Mouse (Mus musculus) heart, embryonic 11.5 days (tissue): Measurements from ENCODE around the gene Slc4a10. TPM values are rescaled to one million over a fixed set of nuclear protein-coding genes. Genes with fewer than 3 reads are reported as not detected.

Experiments
- ATAC-seq: fragments of 200-750 bp; cut with Nextera tagmentation; replicated peaks from 2 replicates; pipeline ENCODE4 v1.8.0; 2017; ENCODE audit warnings: moderate library complexity; ENCODE audit not compliant: insufficient number of reproducible peaks, low FRiP score, low TSS enrichment
- H3K27ac ChIP-seq: fragments of 300-500 bp; sonication (generic); 2 replicates; pipeline ENCODE4 v1.5.1; 2014; ENCODE audit warnings: mild to moderate bottlenecking, low read depth, low read length
- H3K27me3 ChIP-seq: fragments of 300-500 bp; sonication (generic); 2 replicates; pipeline ENCODE4 v1.6.1; 2014; ENCODE audit warnings: mild to moderate bottlenecking, low read length, mixed read lengths; ENCODE audit not compliant: control insufficient read depth, insufficient read depth
- H3K36me3 ChIP-seq: fragments of 300-500 bp; sonication (generic); 2 replicates; pipeline ENCODE4 v1.6.1; 2014; ENCODE audit warnings: mild to moderate bottlenecking, low read length, moderate library complexity, mixed read lengths; ENCODE audit not compliant: control insufficient read depth, insufficient read depth
- H3K4me1 ChIP-seq: fragments of 300-500 bp; sonication (generic); 2 replicates; pipeline ENCODE4 v1.6.1; 2014; ENCODE audit warnings: low read length; ENCODE audit not compliant: control insufficient read depth, insufficient read depth
- H3K4me2 ChIP-seq: fragments of 300-500 bp; sonication (generic); 2 replicates; pipeline ENCODE4 v1.6.1; 2014; ENCODE audit warnings: mild to moderate bottlenecking, moderate library complexity
- H3K4me3 ChIP-seq: fragments of 300-500 bp; sonication (generic); 2 replicates; pipeline ENCODE4 v1.5.1; 2014; ENCODE audit warnings: low read depth, low read length
- H3K9ac ChIP-seq: fragments of 300-500 bp; sonication (generic); 2 replicates; pipeline ENCODE4 v1.6.1; 2014; ENCODE audit warnings: mild to moderate bottlenecking, low read depth, low read length, moderate library complexity
- H3K9me3 ChIP-seq: fragments of 300-500 bp; sonication (generic); replicated peaks from 2 replicates; pipeline ENCODE4 v1.6.1; 2016; ENCODE audit warnings: low read length; ENCODE audit not compliant: control insufficient read depth
- WGBS: fragments of 180-500 bp; shearing (Covaris S2); extraction: QIAGEN DNeasy Blood & Tissue Kit; methylation state at CpG from one replicate; pipeline ENCODE4 v1.1.7; 2014; ENCODE audit not compliant: insufficient replicate concordance; 5-methylcytosine and 5-hydroxymethylcytosine counted together
- polyA plus RNA-seq: library from polyadenylated mRNA; unstranded; fragments of >200 nt; fragmentation: Nextera tagmentation; extraction: Ambion mirVana; gene quantifications from 2 replicates; pipeline ENCODE4 v1.2.1, GENCODE M21; 2014

Slc4a10 gene
- polyA plus RNA-seq, 1 experiment from 2014 or later, result 0.72 TPM

GRCm38 (mm10) chr2:62325388-62325787 lies 279.1 kb downstream of the Slc4a10 start:
- 77% methylated on average over 2 of the region's 2 CpGs for WGBS
- Histone ChIP-seq H3K36me3 (no peaks in the 10 kb centered on the region), H3K9me3 (no peaks in the 10 kb centered on the region), H3K4me3 (no peak overlapping the region), H3K4me1 (no peaks in the 10 kb centered on the region), H3K9ac (no peak overlapping the region), H3K27ac (no peak overlapping the region), H3K27me3 (no peaks in the 10 kb centered on the region), H3K4me2 (no peak overlapping the region)
- ATAC-seq, result no peak

- H3K36me3 ChIP-seq, result no peaks in the 10 kb centered on the region
- no peak overlapping the region for H3K9ac ChIP-seq
- no peak overlapping the region for H3K4me2 ChIP-seq
- H3K27ac ChIP-seq, result no peak overlapping the region
- ATAC-seq, result no peak
- no peaks in the 10 kb centered on the region for H3K27me3 ChIP-seq
- H3K4me3 ChIP-seq, result no peak overlapping the region
- no peaks in the 10 kb centered on the region for H3K4me1 ChIP-seq
- 70% methylated on average over 4 of the region's 4 CpGs for WGBS
- H3K9me3 ChIP-seq, result no peaks in the 10 kb centered on the region
Measured at GRCm38 (mm10) chr2:62331913-62332312, 285.7 kb downstream of the Slc4a10 start.

DNA sequence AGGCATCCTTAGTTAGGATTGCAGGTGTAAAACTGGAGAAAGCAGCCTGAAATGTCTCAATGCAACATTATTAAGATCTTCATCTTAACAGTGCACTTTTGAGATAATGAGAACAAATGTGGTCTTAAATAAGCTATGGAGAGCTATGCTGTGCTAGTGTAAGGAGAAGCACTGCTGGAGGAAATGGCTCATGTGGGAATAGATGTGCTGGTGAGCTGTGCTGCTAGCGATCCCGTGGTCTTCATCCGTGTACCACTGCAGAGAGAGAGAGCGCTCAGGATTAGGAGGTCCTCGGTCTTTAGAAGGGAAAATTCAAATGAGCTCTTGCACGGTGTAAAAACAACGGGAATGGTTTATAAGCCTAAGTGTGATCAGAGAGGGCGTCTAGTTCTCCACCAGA lies 286.2 kb downstream of the Slc4a10 start:
- Histone ChIP-seq H3K36me3 (no peaks in the 10 kb centered on the region), H3K9me3 (no peaks in the 10 kb centered on the region), H3K4me1 (no peaks in the 10 kb centered on the region), H3K4me3 (no peak overlapping the region), H3K9ac (no peak overlapping the region), H3K27ac (no peak overlapping the region), H3K27me3 (no peaks in the 10 kb centered on the region), H3K4me2 (no peak overlapping the region)
- no peak for ATAC-seq
- WGBS, result 74% methylated on average over 8 of the region's 8 CpGs

DNA sequence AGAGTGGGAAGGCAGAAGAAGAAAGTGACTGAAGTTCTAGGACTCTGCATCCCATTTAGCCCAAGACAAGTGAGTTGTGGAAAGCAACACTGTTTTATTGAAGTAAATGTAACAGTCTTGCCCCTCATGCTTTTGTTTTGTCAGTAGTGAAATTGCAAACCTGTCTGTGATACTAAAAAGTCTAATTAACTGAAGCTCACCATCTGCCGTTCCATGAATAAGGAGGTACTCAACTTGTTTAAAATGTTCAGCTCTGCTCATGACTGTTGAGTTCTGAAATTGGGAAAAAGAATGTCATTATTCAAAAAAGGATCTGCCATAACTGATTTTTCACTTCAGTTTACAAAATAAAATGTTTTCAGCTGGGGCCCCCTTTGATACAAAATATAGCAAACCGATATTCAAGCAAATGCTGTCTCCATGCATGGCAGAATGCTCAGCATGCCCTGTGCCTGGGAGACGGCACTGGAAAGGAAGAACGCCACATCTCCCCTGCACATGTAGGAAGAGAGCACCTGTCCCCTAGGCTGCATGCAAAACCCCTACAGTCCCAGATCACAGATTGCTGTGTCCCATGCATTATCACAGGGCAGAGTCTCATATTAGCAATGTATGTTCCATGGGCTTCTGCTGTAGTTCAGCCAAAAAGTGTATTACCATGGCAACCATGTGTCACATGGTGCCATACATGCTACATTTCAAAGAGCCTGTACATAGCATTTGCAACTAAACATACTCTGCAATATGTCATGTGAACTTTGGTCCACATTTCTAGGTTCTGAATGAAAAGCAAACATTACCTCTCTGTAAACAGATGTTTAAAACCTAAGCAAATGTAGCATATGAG lies 288.4 kb downstream of the Slc4a10 start:
- H3K4me3 ChIP-seq, result no peak overlapping the region
- no peaks in the 10 kb centered on the region for H3K27me3 ChIP-seq
- H3K9me3 ChIP-seq, result no peaks in the 10 kb centered on the region
- no peak overlapping the region for H3K4me2 ChIP-seq
- no peak for ATAC-seq
- WGBS, result 83% methylated on average over 4 of the region's 4 CpGs
- no peaks in the 10 kb centered on the region for H3K4me1 ChIP-seq
- no peaks in the 10 kb centered on the region for H3K36me3 ChIP-seq
- H3K9ac ChIP-seq, result no peak overlapping the region
- no peak overlapping the region for H3K27ac ChIP-seq

- Histone ChIP-seq H3K9ac (no peak overlapping the region), H3K27ac (no peak overlapping the region), H3K4me2 (no peak overlapping the region), H3K27me3 (no peaks in the 10 kb centered on the region), H3K9me3 (no peaks in the 10 kb centered on the region), H3K36me3 (no peaks in the 10 kb centered on the region), H3K4me1 (no peaks in the 10 kb centered on the region), H3K4me3 (no peak overlapping the region)
- WGBS, result 74% methylated on average over 7 of the region's 7 CpGs
- no peak for ATAC-seq
Measured at GRCm38 (mm10) chr2:62337086-62337485, 290.8 kb downstream of the Slc4a10 start.

- no peak overlapping the region for H3K4me3 ChIP-seq
- no peaks in the 10 kb centered on the region for H3K4me1 ChIP-seq
- H3K27me3 ChIP-seq, result no peaks in the 10 kb centered on the region
- H3K9ac ChIP-seq, result no peak overlapping the region
- no peaks in the 10 kb centered on the region for H3K36me3 ChIP-seq
- H3K9me3 ChIP-seq, result no peaks in the 10 kb centered on the region
- 62% methylated on average over 4 of the region's 4 CpGs for WGBS
- H3K27ac ChIP-seq, result no peak overlapping the region
- no peak overlapping the region for H3K4me2 ChIP-seq
- ATAC-seq, result no peak
Measured at GRCm38 (mm10) chr2:62339222-62339944, 293.1 kb downstream of the Slc4a10 start.

DNA sequence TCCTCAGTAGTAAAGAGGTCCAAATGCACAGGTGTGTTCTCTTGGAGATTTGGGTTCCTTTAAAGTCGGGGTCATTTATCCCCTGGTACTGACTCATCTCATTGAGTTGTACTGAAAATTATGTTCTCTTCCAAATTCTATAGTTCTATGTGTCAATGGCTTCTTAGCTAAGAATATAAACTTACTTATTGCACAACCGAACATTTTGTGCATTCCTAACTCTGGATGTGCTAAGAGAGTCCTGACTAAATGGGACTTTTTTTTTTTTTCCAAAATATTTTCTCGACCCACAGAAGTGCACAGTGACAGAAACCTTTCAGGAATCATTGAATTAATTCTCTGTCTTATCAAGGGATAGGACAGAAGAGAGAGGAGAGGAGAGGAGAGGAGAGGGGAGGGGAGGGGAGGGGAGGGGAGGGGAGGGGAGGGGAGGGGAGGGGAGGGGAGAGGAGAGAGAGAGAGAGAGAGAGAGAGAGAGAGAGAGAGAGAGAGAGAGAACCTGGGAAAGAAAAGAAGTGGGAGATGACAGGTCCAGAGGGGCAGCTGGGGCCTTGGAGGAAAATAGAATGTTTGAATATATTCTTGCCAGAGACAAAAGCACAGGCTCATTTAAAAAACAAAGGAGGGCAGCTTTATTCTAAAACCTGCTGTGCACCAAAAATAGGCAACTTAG lies 294.9 kb downstream of the Slc4a10 start:
- Histone ChIP-seq H3K4me2 (peak overlapping the region; percentile 8; the same call in 1 of the 2 replicates), H3K36me3 (no peaks in the 10 kb centered on the region), H3K9ac (no peak overlapping the region), H3K4me3 (no peak overlapping the region), H3K27ac (no peak overlapping the region), H3K27me3 (no peaks in the 10 kb centered on the region), H3K9me3 (no peaks in the 10 kb centered on the region), H3K4me1 (no peaks in the 10 kb centered on the region)
- ATAC-seq, result no peak
- WGBS, result 65% methylated on average over 3 of the region's 3 CpGs

- no peak overlapping the region for H3K27ac ChIP-seq
- no peak overlapping the region for H3K4me3 ChIP-seq
- H3K9me3 ChIP-seq, result no peaks in the 10 kb centered on the region
- 47% methylated on average over 14 of the region's 14 CpGs for WGBS
- H3K4me2 ChIP-seq, result peak overlapping the region; percentile 8; the same call in 1 of the 2 replicates
- no peaks in the 10 kb centered on the region for H3K4me1 ChIP-seq
- no peak overlapping the region for H3K9ac ChIP-seq
- H3K36me3 ChIP-seq, result no peaks in the 10 kb centered on the region
- ATAC-seq, result no peak
- H3K27me3 ChIP-seq, result no peaks in the 10 kb centered on the region
Measured at GRCm38 (mm10) chr2:62341734-62342128, 295.5 kb downstream of the Slc4a10 start.
